10 mouse cellular contexts compared by ENCODE assay signal in the genomic region with DNA sequence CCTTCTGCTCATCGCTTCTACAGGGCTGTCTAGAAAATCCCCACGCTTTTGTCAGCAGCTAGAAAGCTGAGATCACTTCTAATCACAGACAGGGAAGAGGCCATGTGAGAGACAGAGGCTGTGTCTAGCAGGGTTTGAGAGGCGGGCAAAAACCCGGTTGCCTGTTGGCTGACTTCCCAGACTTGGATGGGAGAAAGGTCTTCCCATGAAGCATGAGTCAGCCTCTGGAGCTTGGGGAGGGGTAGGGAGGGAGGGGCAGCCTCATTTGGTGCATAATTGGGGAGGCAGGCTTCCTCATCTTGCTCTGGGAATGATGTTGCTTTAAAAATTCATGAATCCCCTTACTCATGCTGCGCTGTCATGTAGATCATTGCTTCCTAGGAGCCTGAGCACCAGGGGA. TPM values are rescaled to one million over a fixed set of nuclear protein-coding genes. Genes with fewer than 3 reads are reported as not detected.
DNase-seq lines count a peak whose midpoint lies in the region; ATAC-seq and TF ChIP-seq lines count a peak whose summit lies in the region.
"Had no signal": no experiment of that assay in that cellular context is flagged by ENCODE, and none has a peak within 500 bp of the region (broad histone marks: within the 10 kb centered on the region; RNA-seq: fewer than 3 reads in every experiment).

No protein-coding gene starts in this region.

- no peak overlapping the region for H3K9ac ChIP-seq in limb, embryonic 13.5 days
- H3K9ac ChIP-seq in stomach, postnatal 0 days (ENCODE audit: low read length), result no peak overlapping the region

- DNase-seq in limb, embryonic 10.5 days (ENCODE audit: low spot score), result no peak
- DNase-seq in brain, embryonic 18.5 days (ENCODE audit: low read depth, low spot score), result peak; percentile 57
- peak; percentile 16 to 60 for DNase-seq in heart, adult 9 months (ENCODE audit: low spot score in 2 of 2)
- peak; percentile 50 for DNase-seq in layer of hippocampus, adult 11-12 months (ENCODE audit: low spot score)
- peak; percentile 9 for DNase-seq in lung, postnatal 36 days
- peak; percentile 22 for DNase-seq in stomach, postnatal 0 days (ENCODE audit: low spot score)

- peak; percentile 36; the same call in 1 of the 2 replicates for ATAC-seq in limb, embryonic 13.5 days (ENCODE audit: low FRiP score, low read depth)
- peak; percentile 21; the same call in 1 of the 2 replicates for ATAC-seq in stomach, postnatal 0 days (ENCODE audit: low FRiP score, low TSS enrichment)
- no peak for ATAC-seq in granulocyte monocyte progenitor cell, adult 5-6 weeks (replicated peaks; ENCODE audit: poor library complexity, severe bottlenecking)

- no peak for TF ChIP-seq CTCF in stomach, postnatal 0 days (IDR thresholded peaks at IDR 0.05; ENCODE audit: low read depth)

- 64% methylated on average over 5 of the region's 5 CpGs for WGBS in limb, embryonic 13.5 days
- WGBS in limb, embryonic 10.5 days, result 92% methylated on average over 5 of the region's 5 CpGs
- 32% methylated on average over 5 of the region's 5 CpGs for WGBS in stomach, postnatal 0 days

- H3K27me3 ChIP-seq in limb, embryonic 13.5 days, result no peaks in the 10 kb centered on the region
- no peaks in the 10 kb centered on the region for H3K27me3 ChIP-seq in limb, embryonic 10.5 days (ENCODE audit: low read depth, poor library complexity, severe bottlenecking)
- H3K27me3 ChIP-seq in stomach, postnatal 0 days (ENCODE audit: control insufficient read depth, insufficient read depth, low read length), result no peaks in the 10 kb centered on the region

- H3K4me2 ChIP-seq in limb, embryonic 13.5 days (replicated peaks), result no peak overlapping the region
- H3K4me2 ChIP-seq in stomach, postnatal 0 days (replicated peaks; ENCODE audit: low read depth), result no peak overlapping the region

- peaks cover 3% of the 10 kb centered on the region; the same call in 1 of the 2 replicates for H3K4me1 ChIP-seq in limb, embryonic 13.5 days
- H3K4me1 ChIP-seq in limb, embryonic 10.5 days, result no peaks in the 10 kb centered on the region
- no peaks in the 10 kb centered on the region; the same call in 1 of the 2 replicates for H3K4me1 ChIP-seq in stomach, postnatal 0 days (replicated peaks; ENCODE audit: control insufficient read depth, insufficient read depth)

- H3K4me3 ChIP-seq in limb, embryonic 13.5 days, result no peak overlapping the region
- no peak overlapping the region for H3K4me3 ChIP-seq in limb, embryonic 10.5 days
- no peak overlapping the region for H3K4me3 ChIP-seq in stomach, postnatal 0 days (ENCODE audit: low read depth, low read length)

- no peak overlapping the region for H3K27ac ChIP-seq in limb, embryonic 13.5 days
- no peak overlapping the region for H3K27ac ChIP-seq in limb, embryonic 10.5 days
- H3K27ac ChIP-seq in stomach, postnatal 0 days (replicated peaks), result no peak overlapping the region

- no peaks in the 10 kb centered on the region for H3K36me3 ChIP-seq in limb, embryonic 13.5 days
- no peaks in the 10 kb centered on the region for H3K36me3 ChIP-seq in limb, embryonic 10.5 days
- H3K36me3 ChIP-seq in stomach, postnatal 0 days (ENCODE audit: control insufficient read depth, insufficient read depth, low read length), result no peaks in the 10 kb centered on the region

- H3K9me3 ChIP-seq in limb, embryonic 13.5 days, result no peaks in the 10 kb centered on the region
- H3K9me3 ChIP-seq in limb, embryonic 10.5 days (replicated peaks), result no peaks in the 10 kb centered on the region
- no peaks in the 10 kb centered on the region for H3K9me3 ChIP-seq in stomach, postnatal 0 days (ENCODE audit: control insufficient read depth, low read length)

- no peak for TF ChIP-seq EP300 in stomach, postnatal 0 days (optimal IDR thresholded peaks at IDR 0.05)

RNA-seq across cellular contexts. Expression of a gene that starts 57.0 kb away (rescaled TPM):
- 0.97 and 1.1 TPM in 2 replicates for polyA plus RNA-seq in limb, embryonic 13.5 days (2015; fragmentation: Nextera tagmentation; extraction: Ambion mirVana)
- polyA plus RNA-seq in limb, embryonic 10.5 days (2016; fragmentation: Nextera tagmentation; extraction: Ambion mirVana), result 0.05 and 0.11 TPM in 2 replicates
- polyA plus RNA-seq in stomach, postnatal 0 days (2015; fragmentation: Nextera tagmentation; extraction: Ambion mirVana), result 0.22 and 0.64 TPM in 2 replicates
- not detected in 2 replicates for total RNA-seq in granulocyte monocyte progenitor cell, adult 5-6 weeks (2014; fragmentation: Nextera tagmentation)
- total RNA-seq in granulocyte monocyte progenitor cell, adult 5-6 weeks (2017), result not detected in 2 replicates
- total RNA-seq: gastrocnemius, postnatal 36 days; MEL had no signal
